Mouse (Mus musculus): Measurements from ENCODE around the gene Adam11. TPM values are rescaled to one million over a fixed set of nuclear protein-coding genes. Genes with fewer than 3 reads are reported as not detected.

The Adam11 gene
- polyA plus RNA-seq, 1 experiment = not detected

- Histone ChIP-seq H3K4me3 (ENCODE audit: insufficient read depth, low read depth, low read length) (no peak overlapping the region), H3K27ac (ENCODE audit: insufficient read depth, low read depth, low read length) (no peak overlapping the region), H3K4me1 (ENCODE audit: control insufficient read depth, insufficient read depth, low read length) (peaks cover 4% of the 10 kb centered on the region; the same call in 1 of the 2 replicates)
- TF ChIP-seq POLR2A (IDR thresholded peaks at IDR 0.05; ENCODE audit: insufficient read depth, low read depth, low read length) (no peak), CTCF (IDR thresholded peaks at IDR 0.05; ENCODE audit: insufficient read depth, low read depth, low read length) (no peak)
- 61% methylated on average over 11 of the region's 11 CpGs for WGBS
These were observed 19.2 kb downstream of the Adam11 start for GRCm38 (mm10) chr11:102780271-102780985.

- no peak overlapping the region for H3K27ac ChIP-seq (ENCODE audit: insufficient read depth, low read depth, low read length)
- no peak overlapping the region for H3K4me3 ChIP-seq (ENCODE audit: insufficient read depth, low read depth, low read length)
- TF ChIP-seq POLR2A (IDR thresholded peaks at IDR 0.05; ENCODE audit: insufficient read depth, low read depth, low read length) (no peak), CTCF (IDR thresholded peaks at IDR 0.05; ENCODE audit: insufficient read depth, low read depth, low read length) (no peak)
- 64% methylated on average over 10 of the region's 10 CpGs for WGBS
- peaks cover 4% of the 10 kb centered on the region; the same call in 1 of the 2 replicates for H3K4me1 ChIP-seq (ENCODE audit: control insufficient read depth, insufficient read depth, low read length)
These were observed 19.7 kb downstream of the Adam11 start for GRCm38 (mm10) chr11:102780986-102781351.

- no peak for TF ChIP-seq CTCF (IDR thresholded peaks at IDR 0.05; ENCODE audit: insufficient read depth, low read depth, low read length)
- TF ChIP-seq POLR2A (IDR thresholded peaks at IDR 0.05; ENCODE audit: insufficient read depth, low read depth, low read length) = no peak
- 91% methylated on average over 4 of the region's 4 CpGs for WGBS
- peaks cover 4% of the 10 kb centered on the region; the same call in 1 of the 2 replicates for H3K4me1 ChIP-seq (ENCODE audit: control insufficient read depth, insufficient read depth, low read length)
- no peak overlapping the region for H3K27ac ChIP-seq (ENCODE audit: insufficient read depth, low read depth, low read length)
- H3K4me3 ChIP-seq (ENCODE audit: insufficient read depth, low read depth, low read length) = no peak overlapping the region
These were observed 20.3 kb downstream of the Adam11 start for GRCm38 (mm10) chr11:102781523-102781922.

GRCm38 (mm10) chr11:102783443-102783842 lies 22.2 kb downstream of the Adam11 start:
- Histone ChIP-seq H3K4me1 (ENCODE audit: control insufficient read depth, insufficient read depth, low read length) (no peaks in the 10 kb centered on the region), H3K27ac (ENCODE audit: insufficient read depth, low read depth, low read length) (no peak overlapping the region)
- WGBS = 82% methylated on average over 7 of the region's 7 CpGs

GRCm38 (mm10) chr11:102787688-102788177 lies 26.5 kb downstream of the Adam11 start:
- Histone ChIP-seq H3K4me1 (ENCODE audit: control insufficient read depth, insufficient read depth, low read length) (no peaks in the 10 kb centered on the region), H3K4me3 (ENCODE audit: insufficient read depth, low read depth, low read length) (no peak overlapping the region), H3K27ac (ENCODE audit: insufficient read depth, low read depth, low read length) (no peak overlapping the region)
- 74% methylated on average over 5 of the region's 5 CpGs for WGBS
- TF ChIP-seq POLR2A (IDR thresholded peaks at IDR 0.05; ENCODE audit: insufficient read depth, low read depth, low read length) (no peak), CTCF (IDR thresholded peaks at IDR 0.05; ENCODE audit: insufficient read depth, low read depth, low read length) (no peak)

More at GRCm38 (mm10) chr11:102783443-102783842, 22.2 kb downstream of the Adam11 start:
- TF ChIP-seq POLR2A (IDR thresholded peaks at IDR 0.05; ENCODE audit: insufficient read depth, low read depth, low read length) = no peak
- no peak overlapping the region for H3K4me3 ChIP-seq (ENCODE audit: insufficient read depth, low read depth, low read length)

- Histone ChIP-seq H3K4me1 (ENCODE audit: control insufficient read depth, insufficient read depth, low read length) (no peaks in the 10 kb centered on the region), H3K27ac (ENCODE audit: insufficient read depth, low read depth, low read length) (no peak overlapping the region), H3K4me3 (ENCODE audit: insufficient read depth, low read depth, low read length) (no peak overlapping the region)
- TF ChIP-seq CTCF (IDR thresholded peaks at IDR 0.05; ENCODE audit: insufficient read depth, low read depth, low read length) (no peak), POLR2A (IDR thresholded peaks at IDR 0.05; ENCODE audit: insufficient read depth, low read depth, low read length) (no peak)
- WGBS = 77% methylated on average over 14 of the region's 14 CpGs
These were observed 30.6 kb downstream of the Adam11 start for GRCm38 (mm10) chr11:102791682-102792445.

GRCm38 (mm10) chr11:102794157-102794556 lies 32.9 kb downstream of the Adam11 start:
- WGBS = 79% methylated on average over 8 of the region's 8 CpGs
- TF ChIP-seq CTCF (IDR thresholded peaks at IDR 0.05; ENCODE audit: insufficient read depth, low read depth, low read length) (no peak), POLR2A (IDR thresholded peaks at IDR 0.05; ENCODE audit: insufficient read depth, low read depth, low read length) (no peak)
- H3K27ac ChIP-seq (ENCODE audit: insufficient read depth, low read depth, low read length) = no peak overlapping the region
- H3K4me3 ChIP-seq (ENCODE audit: insufficient read depth, low read depth, low read length) = no peak overlapping the region
- H3K4me1 ChIP-seq (ENCODE audit: control insufficient read depth, insufficient read depth, low read length) = no peaks in the 10 kb centered on the region

- TF ChIP-seq CTCF (IDR thresholded peaks at IDR 0.05; ENCODE audit: insufficient read depth, low read depth, low read length) (no peak), POLR2A (IDR thresholded peaks at IDR 0.05; ENCODE audit: insufficient read depth, low read depth, low read length) (no peak)
- WGBS = 87% methylated on average over 5 of the region's 5 CpGs
- H3K4me3 ChIP-seq (ENCODE audit: insufficient read depth, low read depth, low read length) = no peak overlapping the region
- no peak overlapping the region for H3K27ac ChIP-seq (ENCODE audit: insufficient read depth, low read depth, low read length)
- no peaks in the 10 kb centered on the region for H3K4me1 ChIP-seq (ENCODE audit: control insufficient read depth, insufficient read depth, low read length)
These were observed 42.2 kb downstream of the Adam11 start for GRCm38 (mm10) chr11:102803453-102803852.

GRCm38 (mm10) chr11:102808246-102808645 lies 47.0 kb downstream of the Adam11 start:
- Histone ChIP-seq H3K4me1 (ENCODE audit: control insufficient read depth, insufficient read depth, low read length) (peaks cover 3% of the 10 kb centered on the region), H3K27ac (ENCODE audit: insufficient read depth, low read depth, low read length) (no peak overlapping the region), H3K4me3 (ENCODE audit: insufficient read depth, low read depth, low read length) (no peak overlapping the region)
- WGBS = 65% methylated on average over 5 of the region's 5 CpGs
- TF ChIP-seq POLR2A (IDR thresholded peaks at IDR 0.05; ENCODE audit: insufficient read depth, low read depth, low read length) (no peak), CTCF (IDR thresholded peaks at IDR 0.05; ENCODE audit: insufficient read depth, low read depth, low read length) (no peak)
